Mouse (Mus musculus): ENCODE results near the gene Hsd17b2.

- TF ChIP-seq POLR2A (IDR thresholded peaks at IDR 0.05; ENCODE audit: insufficient read depth, low read length) (no peak), CTCF (IDR thresholded peaks at IDR 0.05; ENCODE audit: low read depth, low read length) (no peak), EP300 (IDR thresholded peaks at IDR 0.05; ENCODE audit: insufficient read depth, low read depth, low read length) (no peak)
Measured at GRCm38 (mm10) chr8:117796464-117796863, 94.8 kb downstream of the Hsd17b2 start.

Measured in ES-Bruce4 (cell line).